Mouse (Mus musculus) bone marrow macrophage, adult 2 months (primary cell): ENCODE data around the gene Prn.

Experiments
- CTCF ChIP-seq: IDR thresholded peaks from 2 replicates; pipeline ENCODE4 v1.5.1; 2012; ENCODE audit warnings: low read depth, mild to moderate bottlenecking, low read length, moderate library complexity
- POLR2A ChIP-seq: IDR thresholded peaks from 2 replicates; pipeline ENCODE4 v1.6.1; 2012; ENCODE audit warnings: mild to moderate bottlenecking, low read depth, low read length, borderline replicate concordance

- TF ChIP-seq CTCF (no peak), POLR2A (no peak)
Observed at GRCm38 (mm10) chr2:131941501-131941900, 31.7 kb downstream of the Prn start.
